Mouse (Mus musculus) left cerebral cortex, adult 18-20 months (tissue): ENCODE data around the gene 9530068E07Rik. TPM values are rescaled to one million over a fixed set of nuclear protein-coding genes. Genes with fewer than 3 reads are reported as not detected.
A peak's percentile ranks its signal among the peaks of the same experiment; 100 is the strongest.

Experiments
- DNase-seq, 2 experiments: peaks; one replicate each; pipeline ENCODE4 v3.0.0; 2021 to 2022; ENCODE audit warnings: low spot score in 2 of 2, mixed read lengths in 1 of 2
- total RNA-seq, 2 experiments: library from RNA; stranded (reverse); gene quantifications; 2 replicates each; pipeline ENCODE4 v1.2.3; 2021

9530068E07Rik gene
- total RNA-seq, 2 experiments from 2014 or later: 57.1 to 61.6 TPM

DNA sequence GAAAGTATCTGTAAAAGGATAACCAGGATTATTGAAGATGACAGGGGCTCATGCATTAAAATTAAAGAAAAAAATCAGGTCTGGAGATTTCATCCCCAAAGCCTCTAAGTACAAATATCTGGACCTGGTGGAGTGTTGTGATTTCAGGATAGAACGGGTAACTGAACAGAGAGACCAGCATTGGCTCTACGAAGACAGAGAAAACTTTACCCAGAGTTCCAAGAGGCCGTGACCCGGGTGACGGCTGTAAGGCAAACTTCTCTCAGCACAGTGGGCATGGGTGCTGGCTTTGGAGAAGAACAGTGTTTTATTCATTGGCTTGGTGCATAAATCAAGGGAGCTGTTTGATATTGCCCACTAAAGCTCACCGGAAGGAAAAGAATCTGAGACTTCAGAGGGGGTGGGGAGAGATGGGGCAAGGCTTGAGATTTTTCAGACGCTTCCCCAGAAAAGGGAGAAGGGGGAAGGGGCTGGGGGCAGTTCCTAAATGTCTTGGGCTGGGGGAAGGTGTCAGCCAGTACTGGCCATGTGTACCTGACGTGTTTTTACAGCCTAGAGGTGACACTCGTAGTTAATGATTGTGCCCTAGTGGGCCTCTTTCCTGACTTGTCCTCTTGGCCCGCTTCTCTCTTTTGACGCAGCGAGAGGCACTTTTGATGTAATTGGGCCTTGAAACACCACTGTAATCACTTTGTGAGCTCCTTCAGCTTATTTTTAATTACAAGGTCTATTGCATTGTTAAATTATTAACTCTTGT, 24.2 kb downstream of the 9530068E07Rik start:
- no peak for DNase-seq

GRCm38 (mm10) chr11:52421053-52421778, 25.0 kb downstream of the 9530068E07Rik start:
- DNase-seq: peak; percentile 69 to 77

DNA sequence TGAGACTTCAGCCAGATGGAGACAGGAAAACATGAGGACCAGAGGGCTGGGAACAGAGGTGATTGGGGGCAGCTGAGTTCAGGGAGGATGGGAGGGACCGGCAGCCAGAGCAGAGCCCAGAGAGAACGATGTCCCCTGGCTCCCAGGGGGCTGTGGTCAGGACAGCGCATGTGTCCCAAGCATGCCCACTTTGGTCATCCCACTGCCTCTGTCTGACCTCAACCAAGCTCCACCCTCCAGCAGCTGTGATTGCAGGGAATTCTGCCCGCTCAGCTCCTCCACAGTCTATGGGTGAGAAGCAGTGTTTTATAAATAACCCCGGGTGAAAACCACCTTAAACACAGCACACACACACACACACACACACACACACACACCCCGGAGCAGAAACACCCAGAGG, 33.2 kb downstream of the 9530068E07Rik start:
- DNase-seq: no peak

DNA sequence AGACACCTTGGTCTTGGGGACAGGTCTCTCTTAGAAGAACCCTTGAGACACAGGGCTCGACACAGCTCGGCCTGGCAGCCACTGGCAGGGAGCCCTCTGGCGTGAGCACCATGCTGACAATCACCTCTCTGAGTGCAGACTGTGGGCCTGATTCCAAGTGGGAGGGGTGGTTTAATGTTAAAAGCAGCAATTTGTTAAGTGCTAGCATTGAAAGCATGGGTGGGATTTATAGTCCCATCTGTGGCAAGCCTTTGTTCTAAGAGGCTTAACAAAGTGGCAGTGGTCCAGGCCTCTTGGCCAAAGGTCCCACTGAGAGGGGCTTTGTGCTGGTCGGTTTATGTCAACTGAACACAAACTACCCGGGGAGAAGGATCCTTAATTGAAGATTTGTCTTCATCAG, 35.4 kb downstream of the 9530068E07Rik start:
- no peak for DNase-seq

GRCm38 (mm10) chr11:52432148-52432547, 35.9 kb downstream of the 9530068E07Rik start:
- DNase-seq: no peak

DNA sequence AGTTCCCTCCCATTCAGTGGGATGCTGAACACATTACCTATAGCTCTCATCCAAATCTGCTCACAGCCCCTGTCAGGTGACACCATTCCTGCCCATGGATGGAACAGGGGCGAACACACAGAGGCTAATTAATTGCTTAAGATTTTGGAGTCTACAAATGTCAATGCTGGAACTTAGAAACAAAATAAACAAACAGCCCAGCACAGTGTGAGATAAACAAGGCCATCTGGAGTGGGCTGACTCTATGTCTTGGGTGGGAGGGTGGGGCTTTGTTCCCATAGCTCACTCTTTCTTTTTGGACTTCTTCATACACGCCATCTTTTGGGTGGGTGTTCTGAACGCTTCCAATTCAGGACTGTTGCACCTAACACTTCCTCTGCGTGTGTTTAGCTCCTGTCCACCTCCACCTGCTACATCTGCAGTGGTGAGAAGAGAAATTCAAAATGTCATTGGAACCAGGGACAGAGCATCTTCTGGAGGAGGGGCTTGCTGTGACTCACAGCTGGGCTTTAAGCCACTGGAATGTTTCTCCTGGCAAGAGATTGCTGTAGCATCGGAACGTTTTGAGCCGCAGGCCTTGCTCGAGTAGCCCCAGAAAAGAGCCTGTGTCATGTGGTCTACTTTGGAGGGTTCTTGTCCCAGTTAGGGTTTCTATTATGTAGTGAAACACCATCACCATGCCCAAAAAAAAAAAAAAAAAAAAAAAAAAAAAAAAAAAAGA, 37.0 kb downstream of the 9530068E07Rik start:
- peak; percentile 59 to 60 for DNase-seq

- DNase-seq: no peak
These were observed 37.6 kb downstream of the 9530068E07Rik start for GRCm38 (mm10) chr11:52433797-52434195.

DNA sequence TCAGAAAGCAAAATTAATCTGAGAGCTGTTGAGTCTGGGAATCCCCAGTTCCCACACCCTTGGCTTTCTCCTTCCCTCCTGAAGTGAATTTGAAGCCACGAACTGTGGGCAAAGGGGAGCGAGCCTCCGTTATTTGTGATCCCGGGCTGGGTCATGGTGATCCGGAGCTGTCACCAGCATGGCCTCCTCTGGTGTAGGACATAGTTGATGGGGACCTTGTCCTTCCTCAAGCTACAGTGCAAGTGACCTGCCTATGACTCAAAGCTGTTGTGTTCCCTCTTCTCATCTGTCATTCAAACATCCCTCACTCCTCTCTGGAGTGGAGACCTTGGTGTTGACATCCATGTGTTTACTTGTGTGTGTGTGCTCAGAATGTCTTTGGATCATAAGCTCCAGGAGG, 39.2 kb downstream of the 9530068E07Rik start:
- DNase-seq: no peak

DNA sequence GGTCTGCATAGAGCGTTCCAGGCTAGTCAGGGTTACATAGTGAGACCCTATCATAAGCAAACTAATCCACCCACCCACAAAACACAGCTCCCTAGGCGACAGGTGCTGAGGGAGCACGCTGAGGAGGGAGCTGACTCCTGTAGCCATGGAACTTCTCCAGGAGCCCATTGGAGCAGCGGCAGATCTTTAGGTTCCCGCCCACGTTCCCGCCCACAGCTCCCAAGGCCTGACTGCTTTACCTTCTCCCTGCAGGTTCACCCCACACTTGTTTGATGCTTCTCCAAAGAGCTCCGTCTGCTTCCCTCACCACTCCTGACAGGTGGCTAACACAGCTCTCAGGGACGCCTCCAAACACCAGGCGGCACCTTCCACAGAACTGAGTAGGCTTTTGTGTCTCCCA, 40.9 kb downstream of the 9530068E07Rik start:
- peak; percentile 63 to 71 for DNase-seq

DNA sequence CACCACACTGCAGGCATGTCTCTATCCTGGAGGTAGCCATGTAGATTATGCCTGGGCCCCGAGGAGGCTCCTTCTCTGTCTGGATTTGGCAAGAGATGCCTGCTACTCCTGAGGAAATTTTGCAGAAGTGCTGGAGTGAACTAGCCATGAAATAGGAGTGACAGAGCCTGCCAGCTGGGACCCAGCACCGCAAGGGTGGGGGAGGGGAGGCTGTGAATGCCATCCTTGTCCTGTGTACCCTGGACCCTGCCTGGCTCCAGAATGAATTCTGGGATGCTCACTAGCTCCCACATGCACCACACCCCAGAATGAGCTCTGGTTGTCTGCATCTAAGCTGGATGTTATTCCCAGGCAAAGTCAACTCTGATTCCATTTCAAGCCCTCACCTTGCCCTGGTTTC, 44.9 kb downstream of the 9530068E07Rik start:
- DNase-seq: no peak

GRCm38 (mm10) chr11:52447242-52447641, 51.0 kb downstream of the 9530068E07Rik start:
- DNase-seq: no peak

GRCm38 (mm10) chr11:52449004-52449403, 52.8 kb downstream of the 9530068E07Rik start:
- no peak for DNase-seq

- DNase-seq: no peak
These were observed 62.1 kb downstream of the 9530068E07Rik start for GRCm38 (mm10) chr11:52458281-52458680.

Other genes starting within 250 kb of the 9530068E07Rik start
- not detected for gene Olfr1371, start 182.4 kb upstream of the 9530068E07Rik start, total RNA-seq
- gene Skp1a, start 164.4 kb upstream of the 9530068E07Rik start, total RNA-seq: 100 to 1,000 TPM; 477 to 492 TPM
- gene Tcf7, start 113.4 kb upstream of the 9530068E07Rik start, total RNA-seq: 1 to 10 TPM; 4.6 to 6.3 TPM
- 100 to 1,000 TPM; 560 to 576 TPM for gene Vdac1, start 35.6 kb upstream of the 9530068E07Rik start, total RNA-seq